Mouse (Mus musculus) lung, adult 2 months (tissue): ENCODE measurements around the gene Gbp2b. TPM values are rescaled to one million over a fixed set of nuclear protein-coding genes. Genes with fewer than 3 reads are reported as not detected.
A peak's percentile ranks its signal among the peaks of the same experiment; 100 is the strongest.
"Not testable (repeated sequence)": the region's sequence is repeated elsewhere in the genome, so short reads cannot be mapped to it uniquely, and the experiment has no call there.

Source experiments
- DNase-seq: peaks from one replicate; pipeline ENCODE4 v3.0.0; 2022
- H3K4me1 ChIP-seq: fragments of 200-500 bp; 2 replicates; pipeline ENCODE4 v1.6.1; 2011; ENCODE audit warnings: low read length; ENCODE audit not compliant: control insufficient read depth, insufficient read depth
- H3K4me3 ChIP-seq: fragments of 200-500 bp; replicated peaks from 2 replicates; pipeline ENCODE3; 2011; ENCODE audit warnings: low read depth, mild to moderate bottlenecking, control low read depth, low read length; ENCODE audit errors: extremely low read depth
- CTCF ChIP-seq: fragments of 200-500 bp; IDR thresholded peaks from 2 replicates; pipeline ENCODE4 v1.5.1; 2011; ENCODE audit warnings: mild to moderate bottlenecking, low read length, control low read depth; ENCODE audit not compliant: insufficient read depth
- POLR2A ChIP-seq: fragments of 200-500 bp; IDR thresholded peaks from 2 replicates; pipeline ENCODE4 v1.6.1; 2011; ENCODE audit warnings: low read depth, mild to moderate bottlenecking, control low read depth, low read length, borderline replicate concordance; ENCODE audit errors: extremely low read depth
- WGBS: fragments of 180-500 bp; shearing (Covaris S2); methylation state at CpG from one replicate; pipeline ENCODE4 v1.1.7; 2018; 5-methylcytosine and 5-hydroxymethylcytosine counted together
- polyA plus RNA-seq: library from polyadenylated mRNA; depleted of rRNA; stranded (reverse); fragments of >200 nt; gene quantifications from 2 replicates; pipeline ENCODE4 v1.2.3, GENCODE M21; 2012; rRNA removed

The Gbp2b gene
- polyA plus RNA-seq, 1 experiment: 0.11 TPM

GRCm38 (mm10) chr3:142619606-142620005, 25.0 kb downstream of the Gbp2b start:
- DNase-seq: no peak
- TF ChIP-seq CTCF (no peak), POLR2A (no peak)
- Histone ChIP-seq H3K4me3 (peak overlapping the region; percentile 54), H3K4me1 (peaks cover 7% of the 10 kb centered on the region)
- 19% methylated on average over 1 of the region's 1 CpGs for WGBS

DNA sequence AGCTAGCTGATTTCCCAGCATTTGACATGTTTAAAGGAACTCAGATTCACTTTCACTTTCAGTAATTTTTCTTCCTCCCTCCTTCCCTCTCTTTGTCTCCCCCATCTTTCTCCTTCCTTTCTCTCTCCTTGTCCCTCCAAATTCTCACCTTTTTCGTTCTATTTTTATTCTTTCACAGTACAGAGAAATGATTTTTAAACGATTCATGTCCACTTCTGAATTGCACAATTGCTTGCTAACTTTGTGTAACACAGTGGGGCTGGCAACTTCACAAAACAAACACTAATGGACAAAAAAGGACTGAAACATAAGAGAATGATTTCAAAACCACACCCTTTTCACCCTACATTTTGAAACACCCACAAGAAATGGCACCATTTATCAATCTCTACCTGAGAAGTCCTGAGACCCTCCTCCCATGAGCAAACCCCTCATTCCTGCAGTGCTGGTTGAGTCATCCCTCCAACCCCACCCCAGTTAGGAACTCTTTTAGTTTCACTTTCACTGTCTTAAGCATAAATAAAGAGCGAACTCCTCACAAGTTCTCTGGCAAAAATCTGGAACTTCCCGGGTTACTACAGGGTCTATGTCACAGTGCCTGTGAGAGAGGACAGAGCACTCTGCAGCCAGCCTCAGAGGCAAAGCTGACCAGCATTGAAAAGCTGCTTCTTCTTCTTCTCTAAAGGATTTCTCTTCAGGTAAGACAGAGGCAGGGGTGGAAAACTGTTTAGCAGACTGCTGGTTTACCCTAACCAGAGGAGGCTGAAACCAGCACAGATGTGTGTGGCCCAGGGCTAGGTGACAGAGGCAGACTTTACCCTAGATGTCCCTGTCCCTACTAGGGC, 25.7 kb downstream of the Gbp2b start, which contains the start of gene Gbp2:
Gene Gbp2, plus strand, starts transcription at position 492 of the 845 bp plus-strand sequence.
- Histone ChIP-seq H3K4me3 (peak within 1 kb of the TSS; percentile 54), H3K4me1 (peaks cover 7% of the 10 kb centered on the region)
- WGBS: 3% methylated on average over 4 of the region's 4 CpGs
- TF ChIP-seq POLR2A: no peak
- TF ChIP-seq CTCF: no peak
- peak; percentile 52 for DNase-seq

- Histone ChIP-seq H3K4me1 (peaks cover 7% of the 10 kb centered on the region), H3K4me3 (peak overlapping the region; percentile 54)
- 28% methylated on average over 3 of the region's 3 CpGs for WGBS
- DNase-seq: no peak
- TF ChIP-seq POLR2A (no peak), CTCF (0 out of 2 replicates have a peak, but pooled peaks have one; percentile 13)
These were observed 26.4 kb downstream of the Gbp2b start for GRCm38 (mm10) chr3:142620956-142621562.

DNA sequence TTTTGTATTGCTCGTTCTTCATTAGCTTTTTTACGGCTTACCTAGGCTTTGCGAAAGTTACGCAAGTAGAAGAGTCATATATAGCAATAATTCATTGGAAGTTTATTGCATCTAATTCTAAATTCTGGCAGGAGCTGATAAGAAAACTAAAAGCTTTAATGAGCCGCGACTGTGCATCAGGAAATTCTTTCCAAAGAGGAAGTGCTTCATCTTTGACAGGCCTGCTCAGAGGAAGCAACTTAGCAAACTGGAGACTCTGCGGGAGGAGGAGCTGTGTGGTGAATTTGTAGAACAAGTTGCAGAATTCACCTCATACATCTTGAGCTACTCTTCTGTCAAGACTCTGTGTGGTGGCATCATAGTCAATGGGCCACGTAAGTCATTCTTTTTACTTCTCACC, 35.7 kb downstream of the Gbp2b start:
- Histone ChIP-seq H3K4me3 (no peak overlapping the region), H3K4me1 (peaks cover 2% of the 10 kb centered on the region; the same call in 1 of the 2 replicates)
- no peak for DNase-seq
- WGBS: 42% methylated on average over 8 of the region's 8 CpGs
- TF ChIP-seq CTCF: no peak
- TF ChIP-seq POLR2A: no peak

DNA sequence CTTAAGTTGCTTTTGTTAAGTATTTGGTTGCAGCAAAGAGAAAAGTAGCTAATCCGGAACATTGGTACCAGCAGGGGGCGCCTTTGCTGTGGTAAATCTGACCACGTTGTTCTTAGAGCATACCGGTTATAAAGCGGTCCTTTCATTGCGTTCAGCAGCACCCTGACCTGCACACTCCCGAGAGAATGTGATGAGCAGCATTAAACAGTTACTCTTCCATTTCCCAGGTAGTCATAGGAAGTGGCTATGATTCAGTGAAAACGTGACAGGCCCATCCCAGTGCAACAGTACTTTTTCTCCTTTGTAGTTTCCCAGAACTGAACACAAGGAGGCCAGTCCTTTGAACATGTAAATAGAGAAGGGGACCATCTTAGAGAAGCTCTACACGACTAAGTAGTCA, 45.6 kb downstream of the Gbp2b start:
- no peak overlapping the region for H3K4me3 ChIP-seq
- WGBS: 6% methylated on average over 9 of the region's 9 CpGs
- H3K4me1 ChIP-seq: no peaks in the 10 kb centered on the region; the same call in 1 of the 2 replicates
- TF ChIP-seq POLR2A (no peak), CTCF (peak; percentile 44)
- DNase-seq: peak; percentile 72

- DNase-seq: peak; percentile 66
These were observed 51.3 kb downstream of the Gbp2b start for GRCm38 (mm10) chr3:142645949-142646348.

DNA sequence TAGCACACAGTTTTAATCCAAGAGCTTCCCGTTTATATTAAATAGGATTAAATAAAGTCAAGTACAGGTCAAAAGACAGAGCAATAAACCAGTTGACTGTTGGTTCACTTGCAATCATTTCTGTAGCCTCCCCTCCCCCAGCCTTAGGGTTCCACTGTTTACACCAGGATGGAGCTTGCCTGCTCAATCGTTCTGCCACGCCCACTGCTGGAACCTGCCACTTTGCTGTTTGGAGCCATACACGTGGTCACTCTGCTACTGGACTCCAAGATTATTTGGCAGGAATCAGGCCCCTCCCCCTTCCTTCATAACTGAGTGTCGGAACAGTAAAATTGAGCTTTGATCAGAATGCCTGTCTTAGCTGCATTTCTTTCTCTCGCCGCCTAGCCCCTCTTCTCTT, 53.2 kb downstream of the Gbp2b start:
- H3K4me1 ChIP-seq, DNase-seq, H3K4me3 ChIP-seq: not testable (repeated sequence)
- WGBS: 39% methylated on average over 7 of the region's 7 CpGs

More at GRCm38 (mm10) chr3:142645949-142646348, 51.3 kb downstream of the Gbp2b start:
- not testable (repeated sequence) for H3K4me1 ChIP-seq, H3K4me3 ChIP-seq
- 4% methylated on average over 2 of the region's 2 CpGs for WGBS
- peak; percentile 54 for TF ChIP-seq CTCF

GRCm38 (mm10) chr3:142650205-142650604, 55.6 kb downstream of the Gbp2b start:
- Histone ChIP-seq H3K4me3 (no peak overlapping the region), H3K4me1 (no peaks in the 10 kb centered on the region)
- 38% methylated on average over 2 of the region's 2 CpGs for WGBS
- no peak for TF ChIP-seq CTCF
- TF ChIP-seq POLR2A: no peak
- DNase-seq: no peak

- Histone ChIP-seq H3K4me3 (no peak overlapping the region), H3K4me1 (no peaks in the 10 kb centered on the region)
- TF ChIP-seq CTCF (no peak), POLR2A (no peak)
- WGBS: 92% methylated on average over 8 of the region's 8 CpGs
- DNase-seq: no peak
These were observed 70.1 kb downstream of the Gbp2b start for GRCm38 (mm10) chr3:142664723-142665122.

Other genes with a start within 250 kb of the Gbp2b start
- 43.5 and 52.6 TPM in 2 replicates for gene Pdlim5, start 199.2 kb upstream of the Gbp2b start, polyA plus RNA-seq
- gene Gbp5, start 100.9 kb upstream of the Gbp2b start, polyA plus RNA-seq: 2.0 and 2.6 TPM in 2 replicates
- gene Gbp7, start 64.5 kb upstream of the Gbp2b start, polyA plus RNA-seq: 4.5 and 5.8 TPM in 2 replicates
- gene Gbp3, start 34.8 kb upstream of the Gbp2b start, polyA plus RNA-seq: 24.7 and 33.3 TPM in 2 replicates
- gene Gbp2, start 25.8 kb downstream of the Gbp2b start, polyA plus RNA-seq: 19.6 and 24.6 TPM in 2 replicates
- gene Kyat3, start 106.2 kb downstream of the Gbp2b start, polyA plus RNA-seq: 1.4 and 2.4 TPM in 2 replicates
- gene Gtf2b, start 170.2 kb downstream of the Gbp2b start, polyA plus RNA-seq: 18.0 and 20.7 TPM in 2 replicates